Mouse (Mus musculus) spleen, adult 12 weeks (tissue): Measurements from ENCODE around the gene Dpp10.

Experiments used
- DNase-seq: peaks from one replicate; pipeline ENCODE4 v3.0.0; 2022; ENCODE audit warnings: low spot score

The Dpp10 gene

DNA sequence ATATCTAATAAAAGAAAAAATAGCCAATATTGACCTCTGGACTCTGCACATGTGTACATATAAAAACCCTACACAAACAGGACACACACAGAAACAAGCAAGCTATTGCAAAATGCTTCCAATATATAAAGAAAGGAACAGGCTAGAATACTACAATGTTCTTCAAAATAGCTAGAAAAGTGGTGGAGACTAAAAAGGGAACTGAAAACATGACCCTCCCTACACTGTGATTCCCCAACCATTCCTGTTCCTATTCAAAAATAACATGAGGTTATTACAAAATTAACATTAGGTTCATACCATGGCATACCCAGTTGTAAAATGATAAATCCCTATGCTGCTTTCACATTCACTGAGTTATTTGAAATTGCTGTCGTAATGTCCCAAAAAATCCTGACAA, 125.8 kb downstream of the Dpp10 start:
- DNase-seq = no peak

DNA sequence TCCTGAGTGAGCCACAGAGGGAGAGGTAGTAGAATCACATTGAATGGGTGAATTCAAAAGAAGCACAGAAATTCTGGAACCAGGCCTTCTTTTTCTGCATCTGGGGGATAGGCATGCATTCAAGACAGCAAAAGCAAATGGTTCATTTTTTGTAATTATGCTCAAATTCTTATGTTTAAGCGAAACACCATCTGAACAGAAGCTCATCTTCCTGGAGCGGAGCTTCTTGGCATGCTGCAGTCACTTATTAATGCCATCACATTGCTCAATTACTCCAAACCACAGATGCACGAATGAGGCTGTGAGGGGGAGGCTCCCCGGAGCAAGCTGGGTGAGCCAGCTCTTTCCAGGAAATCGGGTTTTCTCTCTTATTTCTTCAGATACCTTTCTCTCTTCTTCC, 142.7 kb downstream of the Dpp10 start:
- no peak for DNase-seq

GRCm38 (mm10) chr1:123901218-123901617, 144.1 kb downstream of the Dpp10 start:
- no peak for DNase-seq

- no peak for DNase-seq
These were observed 158.1 kb downstream of the Dpp10 start for GRCm38 (mm10) chr1:123887243-123887642.

DNA sequence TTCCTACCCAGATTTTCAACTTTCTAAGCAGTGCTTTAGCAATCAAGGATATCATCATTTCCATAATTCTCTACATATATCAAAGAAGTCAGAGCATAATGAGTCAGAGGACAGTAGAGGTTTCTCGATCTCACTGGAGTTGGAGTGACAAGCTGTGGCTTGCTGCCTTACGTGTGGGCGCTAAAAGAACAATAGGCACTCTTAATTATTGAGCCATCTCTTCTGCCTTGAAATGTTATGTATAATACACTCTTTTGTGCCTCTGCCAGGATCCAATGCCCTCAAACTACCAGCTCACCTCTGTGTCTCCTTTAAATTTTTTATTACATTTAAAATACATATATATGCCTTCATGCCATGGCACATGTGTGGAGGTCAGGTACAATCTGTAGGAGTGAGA, 198.5 kb downstream of the Dpp10 start:
- no peak for DNase-seq

GRCm38 (mm10) chr1:123801206-123801605, 244.2 kb downstream of the Dpp10 start:
- no peak for DNase-seq

- no peak for DNase-seq
These were observed 279.8 kb downstream of the Dpp10 start for GRCm38 (mm10) chr1:123765511-123765910.

- no peak for DNase-seq
These were observed 283.1 kb downstream of the Dpp10 start for GRCm38 (mm10) chr1:123762272-123762671.

- no peak for DNase-seq
These were observed 289.3 kb downstream of the Dpp10 start for GRCm38 (mm10) chr1:123756055-123756454.

- DNase-seq = no peak
These were observed 338.1 kb downstream of the Dpp10 start for GRCm38 (mm10) chr1:123707292-123707691.

DNA sequence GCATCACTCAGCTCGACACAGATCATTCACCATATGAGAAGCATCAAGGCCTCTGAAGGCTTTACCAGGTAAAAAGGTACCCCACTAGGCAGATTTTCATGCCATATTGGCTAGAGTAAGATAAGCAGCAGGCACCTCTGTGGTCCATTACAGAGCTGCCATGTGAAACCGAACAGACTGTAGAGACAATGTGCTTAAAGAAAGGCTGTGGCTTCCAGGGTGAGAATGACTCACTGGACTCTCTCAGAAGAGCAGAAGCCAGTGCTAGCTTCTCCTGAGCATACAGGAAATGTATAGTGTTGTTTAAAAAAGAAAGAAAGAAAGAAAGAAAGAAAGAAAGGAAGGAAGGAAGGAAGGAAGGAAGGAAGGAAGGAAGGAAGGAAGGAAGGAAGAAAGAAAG, 386.9 kb downstream of the Dpp10 start:
- no peak for DNase-seq

DNA sequence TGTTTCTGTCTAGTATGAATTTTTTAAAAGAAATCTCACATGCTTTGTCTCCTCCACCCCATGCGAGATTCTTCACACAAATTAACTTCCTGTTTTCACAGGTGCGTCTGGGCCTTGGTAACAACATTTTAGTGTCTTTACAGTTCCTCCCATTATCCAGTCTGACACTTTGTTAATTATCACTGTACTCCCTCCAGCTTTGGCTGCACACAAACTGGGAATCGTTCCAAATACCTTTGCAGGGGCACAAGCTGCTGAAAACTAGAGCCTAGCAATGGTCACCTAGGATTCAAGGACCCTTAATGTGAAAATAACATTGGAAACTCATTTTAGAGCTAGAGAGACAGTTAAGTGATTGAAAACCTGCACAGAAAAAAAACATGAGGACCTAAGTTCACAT, 388.8 kb downstream of the Dpp10 start:
- DNase-seq = no peak

DNA sequence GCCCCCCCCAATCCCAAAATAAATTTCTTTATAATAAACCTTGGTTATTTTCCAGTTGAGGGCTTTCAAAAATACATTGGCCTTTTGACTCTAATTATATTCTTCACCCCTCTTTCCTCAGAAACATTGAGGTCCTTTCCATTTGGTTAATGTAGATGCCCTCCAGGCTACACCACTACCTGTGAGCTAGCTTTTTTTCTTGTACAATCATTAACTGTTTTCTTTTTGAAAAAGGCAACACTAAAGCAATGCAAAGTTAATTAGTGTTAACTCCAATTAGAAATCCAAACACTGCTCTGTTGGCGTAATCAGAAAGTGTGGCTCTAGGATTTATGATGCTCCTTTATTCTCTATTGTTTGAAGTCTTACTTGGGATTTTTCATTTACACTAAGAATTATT, 407.5 kb downstream of the Dpp10 start:
- DNase-seq = no peak

DNA sequence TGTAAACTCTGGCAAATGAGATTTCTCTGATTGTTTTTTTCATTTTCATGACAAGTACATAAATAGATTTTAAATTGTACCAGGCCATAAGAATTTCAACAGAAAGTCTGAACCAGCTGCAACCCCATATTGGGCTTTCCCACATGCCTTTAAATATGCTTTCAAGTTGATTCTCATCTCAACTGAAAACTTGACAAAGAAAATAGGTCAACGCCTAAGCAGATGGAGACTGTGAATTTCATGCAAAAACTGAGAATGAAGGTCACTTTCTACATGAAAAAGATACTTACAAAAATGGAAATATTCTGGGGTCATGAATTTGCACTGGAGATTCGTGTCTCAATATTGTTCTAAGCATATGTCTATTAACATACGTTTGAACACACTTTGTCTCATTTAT, 417.1 kb downstream of the Dpp10 start:
- DNase-seq = no peak

- no peak for DNase-seq
These were observed 460.5 kb downstream of the Dpp10 start for GRCm38 (mm10) chr1:123584857-123585256.

DNA sequence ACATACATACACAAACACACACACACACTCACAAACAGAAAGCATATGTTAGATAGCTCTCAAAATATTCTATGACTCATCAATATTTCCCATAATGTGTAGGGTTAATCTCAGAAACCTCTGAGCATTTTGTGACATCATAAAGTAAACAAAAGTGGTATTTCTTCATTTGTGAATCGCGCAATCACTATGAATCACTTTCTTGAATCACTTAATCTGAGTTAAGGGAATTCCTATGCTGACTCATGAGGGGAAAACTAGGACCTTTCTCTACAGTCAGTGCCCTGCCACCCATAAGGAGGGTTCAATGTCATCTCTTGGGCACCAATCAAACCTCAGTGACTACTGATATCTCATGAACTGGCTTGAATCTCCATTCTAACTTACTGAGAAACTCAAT, 465.2 kb downstream of the Dpp10 start:
- DNase-seq = no peak

GRCm38 (mm10) chr1:123573713-123574112, 471.6 kb downstream of the Dpp10 start:
- DNase-seq = no peak

DNA sequence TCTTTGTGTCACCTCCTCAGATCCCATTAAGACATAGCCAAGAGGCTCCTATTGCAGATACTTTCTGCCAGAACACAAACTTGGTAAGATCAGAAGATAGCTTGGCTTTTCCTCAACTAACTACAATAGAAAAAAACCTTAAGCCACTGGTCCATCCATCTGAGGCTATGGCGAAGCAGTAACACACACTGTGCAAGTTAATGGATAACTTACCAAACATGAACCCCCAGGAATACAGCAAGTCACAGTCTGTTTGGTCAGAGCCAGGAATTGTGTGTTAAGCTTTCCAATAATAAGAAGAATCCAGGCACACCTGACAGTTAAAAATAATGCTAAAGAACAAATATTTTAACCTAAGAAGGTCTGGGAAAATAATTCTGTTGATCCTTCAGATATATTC, 502.9 kb downstream of the Dpp10 start:
- DNase-seq = no peak

GRCm38 (mm10) chr1:123467729-123468128, 577.6 kb downstream of the Dpp10 start:
- no peak for DNase-seq

DNA sequence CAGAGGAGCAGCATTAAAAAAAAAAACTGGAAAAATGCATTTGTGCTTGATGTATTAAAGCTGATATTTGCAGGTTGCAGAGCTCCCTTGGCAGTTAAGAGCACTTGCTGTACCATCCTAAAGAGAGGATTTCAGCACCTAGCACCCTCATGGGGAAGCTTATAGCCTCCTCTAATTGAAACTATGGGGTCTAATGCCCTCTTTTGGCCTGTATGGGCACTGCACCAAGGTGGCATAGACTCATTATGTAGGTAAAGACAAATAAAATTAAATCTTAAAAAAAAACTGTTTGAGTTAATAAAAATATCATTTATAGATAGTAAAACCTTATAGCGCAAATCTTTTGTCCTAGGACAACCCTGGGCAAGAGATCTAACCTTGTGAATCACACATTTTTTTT, 631.2 kb downstream of the Dpp10 start:
- no peak for DNase-seq

DNA sequence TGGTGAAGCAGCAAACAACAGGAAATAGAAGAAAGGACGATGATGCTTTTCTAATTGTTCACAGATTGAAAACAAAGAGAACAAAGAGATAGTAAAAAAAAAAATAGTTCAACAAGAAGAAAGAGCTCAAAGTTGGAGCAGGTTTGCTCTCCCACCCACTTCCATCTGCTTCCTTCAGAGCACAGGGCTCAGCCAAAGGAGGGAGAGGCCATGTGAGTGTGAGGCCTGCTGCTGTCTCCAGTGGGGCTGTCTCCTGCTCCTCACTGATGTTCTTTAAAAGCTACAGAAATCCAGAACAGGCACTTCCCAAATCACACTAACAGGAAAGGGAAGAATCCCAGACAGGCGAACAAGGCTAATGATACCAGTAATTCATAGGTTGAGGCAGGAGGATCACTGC, 694.1 kb downstream of the Dpp10 start:
- no peak for DNase-seq

DNA sequence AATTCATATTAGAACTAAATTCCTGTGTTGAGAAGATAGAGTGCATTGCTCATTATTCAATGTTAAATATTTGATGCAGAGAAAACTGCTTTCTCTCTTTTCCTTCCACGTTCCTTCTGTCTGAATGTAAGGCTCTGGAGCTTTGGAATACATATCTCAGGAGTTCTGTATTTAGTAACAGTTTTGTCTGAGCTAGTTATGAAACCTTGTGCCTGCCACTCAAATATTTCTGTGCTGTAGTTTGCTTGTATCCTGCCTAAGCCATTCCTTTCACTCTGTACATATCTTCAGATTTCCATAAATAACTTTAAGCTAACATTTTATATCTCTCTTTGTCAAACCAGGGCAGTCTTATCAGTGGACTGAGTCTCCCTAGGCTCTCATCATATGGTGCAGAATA, 707.5 kb downstream of the Dpp10 start:
- DNase-seq = no peak

- DNase-seq = no peak
These were observed 728.5 kb downstream of the Dpp10 start for GRCm38 (mm10) chr1:123316886-123317285.
